Comparison of ENCODE assay signal across 12 mouse cellular contexts in the genomic region with DNA sequence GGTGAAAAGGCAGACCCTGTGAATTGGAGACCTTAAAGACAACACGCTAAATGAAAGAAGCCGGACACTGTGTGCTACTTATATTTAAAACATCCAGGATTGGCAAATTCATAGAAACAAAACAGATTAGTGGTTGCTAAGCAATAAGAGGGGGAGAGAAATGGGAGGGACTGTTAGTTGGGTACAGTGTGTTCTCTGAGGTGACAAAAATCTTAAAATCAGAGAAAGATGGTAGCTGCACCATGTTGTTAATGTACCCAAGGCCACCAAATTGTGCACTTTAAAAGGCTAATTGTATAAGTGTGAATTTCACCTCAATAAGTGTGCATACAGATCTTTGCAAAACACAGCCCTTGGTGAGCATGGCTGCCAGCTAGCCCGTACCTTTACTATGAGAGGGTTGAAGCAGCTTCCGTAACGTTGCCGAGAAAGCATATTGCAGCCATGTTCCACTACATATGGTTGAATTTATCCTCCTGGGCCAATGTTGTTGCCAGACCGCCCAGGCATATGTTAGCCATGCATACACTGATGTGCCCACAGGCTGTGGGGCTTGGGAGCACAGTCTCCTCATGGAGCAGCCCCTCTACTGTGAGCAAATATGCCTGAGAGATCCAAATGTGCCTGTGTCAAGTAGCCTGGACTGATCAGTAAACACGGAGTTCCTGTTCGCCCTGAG.
"Had no signal": no experiment of that assay in that cellular context is flagged by ENCODE, and none has a peak within 500 bp of the region (broad histone marks: within the 10 kb centered on the region; RNA-seq: fewer than 3 reads in every experiment).

No protein-coding gene starts in this region.

- H3K9ac ChIP-seq: intestine, embryonic 15.5 days; liver, embryonic 15.5 days; neural tube, embryonic 12.5 days had no signal

- ATAC-seq: intestine, embryonic 15.5 days had no signal

- H3K27me3 ChIP-seq: intestine, embryonic 15.5 days; neural tube, embryonic 12.5 days had no signal

- H3K36me3 ChIP-seq: intestine, embryonic 15.5 days; limb, embryonic 10.5 days; liver, embryonic 15.5 days; neural tube, embryonic 12.5 days had no signal

- H3K4me3 ChIP-seq: intestine, embryonic 15.5 days; left cerebral cortex, adult 2 months; limb, embryonic 10.5 days; liver, embryonic 15.5 days; neural tube, embryonic 12.5 days had no signal

- H3K27ac ChIP-seq: intestine, embryonic 15.5 days; left cerebral cortex, adult 2 months; limb, embryonic 10.5 days; liver, embryonic 15.5 days; neural tube, embryonic 12.5 days had no signal

- H3K9me3 ChIP-seq: intestine, embryonic 15.5 days; limb, embryonic 10.5 days; liver, embryonic 15.5 days; neural tube, embryonic 12.5 days had no signal

- H3K4me2 ChIP-seq: intestine, embryonic 15.5 days; liver, embryonic 11.5 days; liver, embryonic 15.5 days; neural tube, embryonic 12.5 days had no signal

- DNase-seq: kidney, adult 18-20 months; kidney, postnatal 10 days; kidney, postnatal 4 days; lung, postnatal 36 days; midbrain, embryonic 14.5 days; thymus, postnatal 36 days had no signal

- H3K4me1 ChIP-seq: limb, embryonic 10.5 days; liver, embryonic 15.5 days; neural tube, embryonic 12.5 days had no signal
